Mouse (Mus musculus): ENCODE measurements around the gene Atxn1.

DNA sequence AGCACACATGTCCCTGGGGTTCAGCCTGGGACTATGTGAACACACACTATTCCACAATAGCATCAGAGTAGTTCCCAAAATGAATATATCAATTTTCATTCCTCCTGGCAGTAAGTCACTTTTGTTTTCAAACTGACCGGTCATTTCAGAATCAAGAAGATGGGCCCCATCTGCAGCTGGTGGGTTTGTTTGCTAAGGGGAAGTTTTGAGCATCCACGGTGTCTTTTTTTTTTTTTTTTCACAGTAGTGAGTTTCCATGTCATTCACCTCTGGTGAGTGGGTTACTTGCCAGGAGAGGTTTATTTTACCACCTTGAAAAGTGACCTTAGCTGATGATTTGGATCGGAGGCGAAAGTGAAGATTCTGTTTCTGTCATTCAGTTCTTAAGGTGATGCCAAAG lies 166.6 kb downstream of the Atxn1 start:
- TF ChIP-seq CTCF (IDR thresholded peaks at IDR 0.05; ENCODE audit: low read depth, low read length) (no peak), POLR2A (IDR thresholded peaks at IDR 0.05; ENCODE audit: borderline replicate concordance, low read depth, low read length) (no peak)
